Mouse (Mus musculus) liver, embryonic 14.5 days (tissue): ENCODE measurements at regions not wholly inside any gene's neighbourhood (a gene's known extent, or its start where the extent isn't known, plus 50 kb on each side); places are given as distances from the start of the nearest gene placed in this dataset.

Experiments
- ATAC-seq: fragments of 200-750 bp; cut with Nextera tagmentation; 2 replicates; pipeline ENCODE4 v1.8.0; 2017; ENCODE audit warnings: moderate number of reproducible peaks, mild to moderate bottlenecking, moderate library complexity; ENCODE audit not compliant: insufficient read depth
- DNase-seq, 3 experiments: peaks; one replicate each; pipeline ENCODE4 v3.0.0-alpha.2; 2012 to 2013; ENCODE audit warnings: low read depth in 3 of 3, low spot score in 3 of 3
- H3K27ac ChIP-seq: fragments of 300-500 bp; sonication (generic); 2 replicates; pipeline ENCODE4 v1.5.1; 2014; ENCODE audit warnings: moderate library complexity, mild to moderate bottlenecking, control low read depth, inconsistent platforms
- H3K27me3 ChIP-seq: fragments of 300-500 bp; sonication (generic); 2 replicates; pipeline ENCODE4 v1.6.1; 2014; ENCODE audit warnings: mild to moderate bottlenecking, low read length, moderate library complexity; ENCODE audit not compliant: control insufficient read depth, insufficient read depth
- H3K36me3 ChIP-seq: fragments of 300-500 bp; sonication (generic); replicated peaks from 2 replicates; pipeline ENCODE4 v1.6.1; 2014; ENCODE audit warnings: low read depth; ENCODE audit not compliant: control insufficient read depth, insufficient read depth
- H3K4me1 ChIP-seq, 2 experiments: fragments of 200-500 bp in 1 of 2; fragments of 300-500 bp in 1 of 2; sonication (generic) in 1 of 2; replicated peaks; 2 replicates each; pipeline ENCODE4 v1.6.1; 2012 to 2014; ENCODE audit warnings: antibody characterized with exemption in 1 of 2, inconsistent platforms in 1 of 2, low read length in 1 of 2; ENCODE audit not compliant: control insufficient read depth in 2 of 2, insufficient read depth in 2 of 2
- H3K4me2 ChIP-seq: fragments of 300-500 bp; sonication (generic); 2 replicates; pipeline ENCODE4 v1.6.1; 2014; ENCODE audit warnings: low read depth, mild to moderate bottlenecking, control low read depth, moderate library complexity
- H3K4me3 ChIP-seq, 2 experiments: fragments of 200-500 bp in 1 of 2; fragments of 300-500 bp in 1 of 2; sonication (generic) in 1 of 2; 2 replicates each; pipeline ENCODE4 v1.5.1; 2012 to 2014; ENCODE audit warnings: low read depth in 2 of 2, low read length in 2 of 2, mild to moderate bottlenecking in 2 of 2, control low read depth in 1 of 2, inconsistent platforms in 1 of 2, moderate library complexity in 1 of 2; ENCODE audit not compliant: insufficient read depth in 1 of 2
- H3K9ac ChIP-seq: fragments of 300-500 bp; sonication (generic); replicated peaks from 2 replicates; pipeline ENCODE4 v1.6.1; 2014; ENCODE audit warnings: mild to moderate bottlenecking, control low read depth, moderate library complexity
- H3K9me3 ChIP-seq: fragments of 300-500 bp; sonication (generic); 2 replicates; pipeline ENCODE4 v1.6.1; 2016; ENCODE audit warnings: low read length, mixed read lengths; ENCODE audit not compliant: control insufficient read depth
- CTCF ChIP-seq: IDR thresholded peaks from 2 replicates; pipeline ENCODE4 v1.5.1; 2016; ENCODE audit warnings: antibody characterized with exemption, low read depth, control low read depth
- EP300 ChIP-seq: IDR thresholded peaks from 2 replicates; pipeline ENCODE4 v1.6.1; 2016; ENCODE audit warnings: antibody characterized with exemption, low read depth
- WGBS: fragments of 180-500 bp; shearing (Covaris S2); extraction: QIAGEN DNeasy Blood & Tissue Kit; methylation state at CpG from one replicate; pipeline ENCODE4 v1.1.7; 2014; ENCODE audit not compliant: insufficient replicate concordance; 5-methylcytosine and 5-hydroxymethylcytosine counted together

DNA sequence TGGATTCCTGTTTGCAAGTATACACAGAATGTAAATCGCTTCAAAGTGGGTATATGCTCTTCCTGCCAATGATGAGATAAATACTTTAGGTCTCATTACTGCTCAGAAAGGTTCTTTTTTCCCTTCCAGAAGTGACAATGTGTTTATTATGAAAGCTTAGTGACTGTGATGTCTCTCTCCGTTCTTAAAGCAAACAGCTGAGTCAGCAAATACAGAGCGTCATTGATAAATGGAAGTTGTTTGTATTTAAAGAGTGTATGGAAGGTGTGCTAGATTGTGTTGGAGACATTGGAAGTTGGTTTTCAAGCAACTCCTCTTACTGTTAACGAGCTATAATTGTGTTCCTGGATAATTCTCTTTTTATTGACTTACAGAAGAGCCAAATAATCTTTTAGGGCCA is 408.0 kb downstream of the Prr30 start:
- ATAC-seq: no peak
- no peak for DNase-seq
- Histone ChIP-seq H3K27ac (no peak overlapping the region), H3K36me3 (no peaks in the 10 kb centered on the region), H3K27me3 (no peaks in the 10 kb centered on the region), H3K4me2 (no peak overlapping the region), H3K9me3 (no peaks in the 10 kb centered on the region), H3K9ac (no peak overlapping the region), H3K4me3 (no peak overlapping the region), H3K4me1 (no peaks in the 10 kb centered on the region)
- WGBS: 56% methylated on average over 4 of the region's 4 CpGs
- TF ChIP-seq CTCF (no peak), EP300 (no peak)

DNA sequence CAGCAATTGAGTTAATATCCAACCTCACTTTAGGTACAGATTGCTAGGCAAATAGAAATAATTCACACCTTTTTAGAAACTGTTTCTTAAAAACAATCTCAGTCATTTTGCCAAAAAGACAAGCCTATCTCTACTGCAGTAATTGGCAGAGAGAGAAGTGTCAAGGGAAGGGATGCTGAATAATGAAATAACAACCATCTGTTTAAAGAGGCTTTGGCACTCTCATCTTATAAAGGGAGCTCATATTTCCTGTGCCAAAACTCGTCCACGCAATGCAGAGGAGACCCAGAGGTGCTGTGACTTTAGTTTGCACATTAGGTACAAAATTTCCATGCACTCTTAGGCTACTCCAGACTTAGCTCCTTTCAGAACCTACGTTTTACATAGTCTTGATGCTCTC is 418.2 kb downstream of the Prr30 start:
- no peak overlapping the region for H3K27ac ChIP-seq
- no peaks in the 10 kb centered on the region for H3K4me1 ChIP-seq
- TF ChIP-seq CTCF (no peak), EP300 (no peak)
- no peak for ATAC-seq
- 48% methylated on average over 3 of the region's 3 CpGs for WGBS
- H3K9me3 ChIP-seq: no peaks in the 10 kb centered on the region
- no peak for DNase-seq
- no peak overlapping the region for H3K4me2 ChIP-seq
- H3K4me3 ChIP-seq: no peak overlapping the region
- H3K27me3 ChIP-seq: no peaks in the 10 kb centered on the region
- H3K36me3 ChIP-seq: no peaks in the 10 kb centered on the region
- no peak overlapping the region for H3K9ac ChIP-seq

DNA sequence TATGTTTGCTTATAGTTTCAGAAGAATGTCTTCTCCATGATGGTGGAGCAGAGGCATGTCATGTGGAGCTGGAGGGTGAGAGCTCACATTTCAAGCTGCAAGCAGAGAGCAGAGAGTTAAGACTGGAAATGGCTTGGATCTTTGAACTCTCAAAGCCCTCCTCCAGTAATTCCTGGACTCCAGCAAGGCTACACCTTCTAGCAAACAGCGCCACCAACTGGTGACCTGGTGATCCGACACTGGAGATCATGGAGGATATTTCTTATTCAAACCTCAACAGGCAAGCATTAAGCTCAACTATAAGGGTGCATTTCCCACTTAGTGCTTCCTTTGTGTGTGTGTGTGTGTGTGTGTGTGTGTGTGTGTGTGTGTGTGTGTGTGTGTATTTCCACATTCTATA is 446.2 kb downstream of the Prr30 start:
- Histone ChIP-seq H3K4me3 (no peak overlapping the region), H3K27me3 (no peaks in the 10 kb centered on the region), H3K4me1 (peaks cover 0 to 4% of the 10 kb centered on the region in 2 experiments; a peak in 1 of 4 replicates), H3K27ac (no peak overlapping the region), H3K4me2 (no peak overlapping the region), H3K36me3 (no peaks in the 10 kb centered on the region), H3K9me3 (no peaks in the 10 kb centered on the region), H3K9ac (no peak overlapping the region)
- WGBS: 13% methylated on average over 2 of the region's 2 CpGs
- no peak for DNase-seq
- TF ChIP-seq EP300 (no peak), CTCF (peak; percentile 38; the same call in 1 of the 2 replicates)
- no peak for ATAC-seq

DNA sequence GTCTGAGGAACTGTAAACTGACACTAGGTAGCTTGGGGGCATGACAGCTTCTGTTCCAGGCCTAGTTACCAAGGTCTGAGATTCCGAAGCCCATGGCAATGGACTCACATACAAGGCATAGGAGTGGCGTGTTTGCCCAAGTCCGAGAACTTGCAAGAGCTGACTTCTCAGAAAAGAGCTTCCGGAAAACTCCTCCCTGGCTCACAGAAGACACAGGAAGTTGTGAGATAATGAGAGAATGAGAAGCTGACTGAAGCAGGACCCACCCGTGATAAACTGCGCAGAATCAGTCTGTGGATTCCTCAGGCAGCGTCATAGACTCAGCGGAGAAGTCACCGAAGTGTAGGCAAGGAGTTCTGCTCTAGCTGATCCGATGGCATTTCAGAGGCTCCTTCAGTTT is 447.4 kb downstream of the Prr30 start:
- H3K9me3 ChIP-seq: no peaks in the 10 kb centered on the region
- no peak overlapping the region for H3K4me2 ChIP-seq
- peaks cover 0 to 4% of the 10 kb centered on the region in 2 experiments; a peak in 1 of 4 replicates for H3K4me1 ChIP-seq
- ATAC-seq: no peak
- no peak overlapping the region for H3K27ac ChIP-seq
- TF ChIP-seq CTCF (no peak), EP300 (no peak)
- H3K36me3 ChIP-seq: no peaks in the 10 kb centered on the region
- 52% methylated on average over 10 of the region's 10 CpGs for WGBS
- H3K27me3 ChIP-seq: no peaks in the 10 kb centered on the region
- DNase-seq: no peak
- H3K4me3 ChIP-seq: no peak overlapping the region
- H3K9ac ChIP-seq: no peak overlapping the region

DNA sequence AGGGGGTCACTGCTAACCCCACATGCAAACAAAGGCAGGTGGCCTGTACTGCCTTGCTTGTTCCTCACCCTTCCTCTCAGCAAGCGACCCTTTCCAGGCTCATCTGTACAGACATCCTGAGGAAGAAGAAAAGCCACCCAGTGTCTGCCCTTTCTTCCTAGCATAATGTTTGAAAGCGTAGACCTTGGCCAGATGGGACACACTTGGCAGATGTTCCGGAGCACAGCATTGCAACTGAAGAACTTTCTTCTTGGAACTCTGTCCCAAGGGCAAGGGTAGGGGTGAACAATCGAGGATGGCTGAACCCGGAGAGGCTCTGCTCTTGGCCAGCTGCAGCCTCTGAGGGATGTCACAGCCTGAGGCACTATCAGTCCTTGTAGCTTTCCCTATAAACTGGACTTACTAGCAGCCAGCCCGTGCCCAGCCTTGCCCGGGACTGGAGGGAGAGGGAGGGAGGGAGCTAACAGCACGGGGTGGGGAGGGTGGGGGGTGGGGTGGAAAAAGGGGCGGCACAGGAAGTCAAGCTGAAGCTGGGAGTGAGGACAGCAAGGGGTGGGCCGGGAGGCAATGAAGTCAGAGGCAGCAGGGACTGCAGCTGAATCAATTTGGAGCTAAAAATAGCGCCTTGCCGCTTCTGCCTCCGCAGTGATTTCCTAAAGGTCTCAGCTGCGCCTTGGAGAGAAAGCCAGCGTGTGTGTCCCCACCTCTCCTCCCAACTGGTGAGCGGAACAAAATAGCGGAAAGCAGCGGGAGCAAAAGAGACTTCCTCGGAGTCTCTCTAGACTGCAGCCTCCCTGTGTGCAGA is 450.2 kb downstream of the Prr30 start:
- H3K9me3 ChIP-seq: no peaks in the 10 kb centered on the region
- no peaks in the 10 kb centered on the region for H3K27me3 ChIP-seq
- peak overlapping the region; percentile 40 for H3K4me2 ChIP-seq
- DNase-seq (peak in 1 of 3 experiments; percentile 5), ATAC-seq (peak; percentile 68; the same call in 1 of the 2 replicates)
- no peak overlapping the region for H3K27ac ChIP-seq
- TF ChIP-seq EP300: no peak
- no peak for TF ChIP-seq CTCF
- 8% methylated on average over 19 of the region's 19 CpGs for WGBS
- peak overlapping the region; percentile 27 to 55 for H3K4me3 ChIP-seq
- peaks cover 0 to 4% of the 10 kb centered on the region in 2 experiments; a peak in 1 of 4 replicates for H3K4me1 ChIP-seq
- H3K9ac ChIP-seq: no peak overlapping the region
- no peaks in the 10 kb centered on the region for H3K36me3 ChIP-seq
